Mouse (Mus musculus): ENCODE measurements around the gene Cdk2. TPM values are rescaled to one million over a fixed set of nuclear protein-coding genes. Genes with fewer than 3 reads are reported as not detected.
A peak's percentile ranks its signal among the peaks of the same experiment; 100 is the strongest.

The Cdk2 gene
- polyA plus RNA-seq, 1 experiment from 2014 or later = 105 TPM

- Histone ChIP-seq H3K9me3 (replicated peaks) (no peaks in the 10 kb centered on the region), H3K27ac (replicated peaks) (no peak overlapping the region), H3K4me3 (replicated peaks) (no peak overlapping the region), H3K4me1 (peaks cover 30% of the 10 kb centered on the region), H3K4me2 (replicated peaks) (no peak overlapping the region), H3K36me3 (peaks cover 49% of the 10 kb centered on the region), H3K27me3 (no peaks in the 10 kb centered on the region), H3K9ac (no peak overlapping the region)
- no peak for ATAC-seq (ENCODE audit: insufficient number of reproducible peaks, low FRiP score, low TSS enrichment, low read depth)
- WGBS = 82% methylated on average over 6 of the region's 6 CpGs
Measured at GRCm38 (mm10) chr10:128702328-128703007, 2.4 kb downstream of the Cdk2 start.

GRCm38 (mm10) chr10:128700712-128701111 is 4.1 kb downstream of the Cdk2 start:
- no peak overlapping the region for H3K4me3 ChIP-seq (replicated peaks)
- WGBS = 78% methylated on average over 5 of the region's 5 CpGs
- no peak overlapping the region for H3K27ac ChIP-seq (replicated peaks)

DNA sequence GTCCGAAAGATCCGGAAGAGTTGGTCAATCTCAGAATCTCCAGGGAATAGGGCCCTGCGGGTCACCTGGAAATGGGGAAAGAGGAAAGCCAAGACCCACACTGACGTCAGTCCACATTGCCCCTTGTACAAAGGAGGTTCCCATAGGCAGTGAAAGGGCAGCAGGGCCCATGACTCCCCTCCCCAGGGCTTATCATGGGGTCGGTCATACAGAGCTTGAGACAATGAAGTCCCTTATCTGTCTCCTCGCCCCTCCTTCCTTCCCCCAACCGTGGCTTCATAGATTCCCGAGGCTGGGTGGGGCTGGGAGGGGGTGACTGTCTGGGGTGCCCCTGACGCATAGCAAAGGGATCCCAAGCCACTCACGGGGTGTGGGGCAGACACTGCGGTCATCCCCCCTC is 5.2 kb downstream of the Cdk2 start:
- 68% methylated on average over 11 of the region's 11 CpGs for WGBS
- peaks cover 30% of the 10 kb centered on the region for H3K4me1 ChIP-seq
- peaks cover 50% of the 10 kb centered on the region for H3K36me3 ChIP-seq
- no peak overlapping the region for H3K9ac ChIP-seq
- no peak for ATAC-seq (ENCODE audit: insufficient number of reproducible peaks, low FRiP score, low TSS enrichment, low read depth)
- H3K27ac ChIP-seq (replicated peaks) = no peak overlapping the region
- no peak overlapping the region for H3K4me2 ChIP-seq (replicated peaks)
- no peaks in the 10 kb centered on the region for H3K27me3 ChIP-seq
- H3K4me3 ChIP-seq (replicated peaks) = no peak overlapping the region
- H3K9me3 ChIP-seq (replicated peaks) = no peaks in the 10 kb centered on the region

More at GRCm38 (mm10) chr10:128700712-128701111, 4.1 kb downstream of the Cdk2 start:
- Histone ChIP-seq H3K9me3 (replicated peaks) (no peaks in the 10 kb centered on the region), H3K27me3 (no peaks in the 10 kb centered on the region), H3K36me3 (peaks cover 50% of the 10 kb centered on the region), H3K4me2 (replicated peaks) (no peak overlapping the region), H3K9ac (no peak overlapping the region), H3K4me1 (peaks cover 29% of the 10 kb centered on the region)
- no peak for ATAC-seq (ENCODE audit: insufficient number of reproducible peaks, low FRiP score, low TSS enrichment, low read depth)

- no peaks in the 10 kb centered on the region for H3K9me3 ChIP-seq (replicated peaks)
- H3K27me3 ChIP-seq = no peaks in the 10 kb centered on the region
- H3K36me3 ChIP-seq = peaks cover 50% of the 10 kb centered on the region
- no peak overlapping the region for H3K4me2 ChIP-seq (replicated peaks)
- no peak overlapping the region for H3K9ac ChIP-seq
- no peak overlapping the region for H3K27ac ChIP-seq (replicated peaks)
- H3K4me1 ChIP-seq = peaks cover 31% of the 10 kb centered on the region
- H3K4me3 ChIP-seq (replicated peaks) = no peak overlapping the region
- WGBS = 81% methylated on average over 5 of the region's 5 CpGs
- no peak for ATAC-seq (ENCODE audit: insufficient number of reproducible peaks, low FRiP score, low TSS enrichment, low read depth)
Measured at GRCm38 (mm10) chr10:128699006-128699405, 5.8 kb downstream of the Cdk2 start.

- Histone ChIP-seq H3K4me1 (peaks cover 13% of the 10 kb centered on the region; the same call in 1 of the 2 replicates), H3K27ac (replicated peaks) (peak overlapping the region; percentile 82), H3K36me3 (peaks cover 41% of the 10 kb centered on the region), H3K4me2 (replicated peaks) (peak overlapping the region; percentile 69), H3K4me3 (replicated peaks) (peak overlapping the region; percentile 95), H3K9me3 (replicated peaks) (no peaks in the 10 kb centered on the region), H3K27me3 (no peaks in the 10 kb centered on the region), H3K9ac (no peak overlapping the region)
- 79% methylated on average over 6 of the region's 6 CpGs for WGBS
- ATAC-seq (ENCODE audit: insufficient number of reproducible peaks, low FRiP score, low TSS enrichment, low read depth) = no peak
Measured at GRCm38 (mm10) chr10:128697072-128697725, 7.6 kb downstream of the Cdk2 start.

GRCm38 (mm10) chr10:128695992-128696807 is 8.6 kb downstream of the Cdk2 start, which contains the start of gene Rab5b:
TSS of gene Rab5b (minus strand) at chr10:128696264.
- peak; percentile 99 for ATAC-seq (ENCODE audit: insufficient number of reproducible peaks, low FRiP score, low TSS enrichment, low read depth)
- Histone ChIP-seq H3K9me3 (replicated peaks) (no peaks in the 10 kb centered on the region), H3K27me3 (no peaks in the 10 kb centered on the region), H3K27ac (replicated peaks) (peak within 1 kb of the TSS; percentile 98), H3K4me2 (replicated peaks) (peak within 1 kb of the TSS; percentile 69), H3K4me1 (peaks cover 12% of the 10 kb centered on the region; the same call in 1 of the 2 replicates), H3K4me3 (replicated peaks) (peak within 1 kb of the TSS; percentile 95), H3K9ac (peak within 1 kb of the TSS; percentile 86), H3K36me3 (peaks cover 34% of the 10 kb centered on the region)
- WGBS = 1% methylated on average over 40 of the region's 40 CpGs

GRCm38 (mm10) chr10:128695411-128695991 is 9.3 kb downstream of the Cdk2 start:
- WGBS = under 1% methylated on average over 22 of the region's 22 CpGs

DNA sequence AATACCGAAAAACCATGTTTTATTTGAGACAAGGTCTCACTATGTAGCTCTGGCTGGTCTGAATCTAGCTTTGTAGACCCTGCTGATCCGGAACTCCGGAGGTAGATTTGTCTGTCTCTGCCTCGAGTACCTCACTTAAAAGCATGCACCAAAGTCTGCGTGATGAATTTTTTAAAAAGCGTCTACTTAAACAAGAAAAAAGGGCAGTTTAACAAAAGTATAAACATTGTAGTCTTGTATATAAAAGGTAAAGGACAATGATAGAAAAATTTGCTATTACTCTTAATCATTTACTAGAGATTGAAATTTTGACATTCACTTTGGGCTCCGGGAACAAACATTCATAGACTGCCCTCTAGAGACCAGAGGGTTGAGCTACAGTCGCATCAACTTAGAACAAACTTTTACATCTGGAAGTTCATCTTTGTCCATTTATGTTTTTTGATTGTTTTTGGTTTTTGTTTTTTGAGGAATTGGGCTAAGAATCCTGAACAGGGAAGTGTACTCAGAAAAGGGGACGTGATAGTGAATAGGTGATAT is 30.3 kb downstream of the Cdk2 start:
- Histone ChIP-seq H3K9ac (peak overlapping the region; percentile 37; the same call in 1 of the 2 replicates), H3K4me2 (replicated peaks) (peak overlapping the region; percentile 81), H3K27ac (replicated peaks) (peak overlapping the region; percentile 58), H3K9me3 (replicated peaks) (no peaks in the 10 kb centered on the region), H3K4me3 (replicated peaks) (peak overlapping the region; percentile 64), H3K4me1 (peaks cover 11% of the 10 kb centered on the region), H3K27me3 (no peaks in the 10 kb centered on the region), H3K36me3 (peaks cover 19% of the 10 kb centered on the region)
- under 1% methylated on average over 9 of the region's 9 CpGs for WGBS
- ATAC-seq (ENCODE audit: insufficient number of reproducible peaks, low FRiP score, low TSS enrichment, low read depth) = no peak

More at GRCm38 (mm10) chr10:128695411-128695991, 9.3 kb downstream of the Cdk2 start:
- Histone ChIP-seq H3K4me3 (replicated peaks) (peak overlapping the region; percentile 95), H3K9me3 (replicated peaks) (no peaks in the 10 kb centered on the region), H3K27ac (replicated peaks) (peak overlapping the region; percentile 98), H3K36me3 (peaks cover 27% of the 10 kb centered on the region), H3K4me1 (peaks cover 12% of the 10 kb centered on the region; the same call in 1 of the 2 replicates), H3K27me3 (no peaks in the 10 kb centered on the region), H3K9ac (peak overlapping the region; percentile 86), H3K4me2 (replicated peaks) (peak overlapping the region; percentile 57)
- ATAC-seq (ENCODE audit: insufficient number of reproducible peaks, low FRiP score, low TSS enrichment, low read depth) = no peak

DNA sequence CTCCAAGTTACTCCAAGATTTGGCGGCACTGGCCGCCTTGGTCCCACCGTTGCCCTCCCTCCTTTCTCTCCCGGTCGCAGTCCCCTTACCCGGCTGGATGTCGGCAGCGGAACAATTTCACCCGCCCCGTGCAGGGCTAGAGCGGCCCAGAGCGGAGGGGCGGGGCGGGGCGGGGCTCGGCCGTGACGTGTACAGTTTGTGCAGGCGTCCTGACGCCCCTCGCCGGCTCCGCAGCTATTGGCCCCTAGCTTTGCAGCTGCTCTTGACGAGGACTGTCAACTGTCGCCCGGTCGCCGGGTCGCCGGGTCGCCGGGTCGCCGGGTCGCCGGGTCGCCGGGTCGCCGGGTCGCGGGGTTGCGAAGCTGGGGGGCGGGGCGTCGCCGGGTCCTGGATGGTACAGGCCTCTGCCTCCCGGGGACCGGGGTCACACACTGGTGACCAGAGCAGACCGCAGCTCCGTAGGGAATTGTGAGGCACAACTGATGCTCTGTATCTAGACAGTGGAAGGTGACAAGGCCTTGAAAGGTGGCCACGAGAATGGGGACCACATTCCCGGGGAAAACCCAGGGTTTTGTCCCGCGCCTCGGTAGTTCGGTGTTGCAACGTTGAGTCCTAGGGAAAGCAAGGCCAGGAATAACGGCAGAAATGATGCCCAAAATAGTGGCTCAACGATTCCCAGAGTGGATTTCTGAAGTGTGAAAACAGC is 30.9 kb downstream of the Cdk2 start, which contains the start of gene Suox:
Gene Suox (minus strand): TSS at position 311 of the 706 bp plus-strand sequence.
- Histone ChIP-seq H3K4me1 (peaks cover 11% of the 10 kb centered on the region), H3K4me3 (replicated peaks) (peak within 1 kb of the TSS; percentile 64), H3K9ac (peak within 1 kb of the TSS; percentile 37), H3K27me3 (no peaks in the 10 kb centered on the region), H3K36me3 (peaks cover 14% of the 10 kb centered on the region; the same call in 1 of the 2 replicates), H3K9me3 (replicated peaks) (no peaks in the 10 kb centered on the region), H3K4me2 (replicated peaks) (peak within 1 kb of the TSS; percentile 81), H3K27ac (replicated peaks) (peak within 1 kb of the TSS; percentile 58)
- WGBS = 1% methylated on average over 60 of the region's 60 CpGs
- peak; percentile 93 for ATAC-seq (ENCODE audit: insufficient number of reproducible peaks, low FRiP score, low TSS enrichment, low read depth)

DNA sequence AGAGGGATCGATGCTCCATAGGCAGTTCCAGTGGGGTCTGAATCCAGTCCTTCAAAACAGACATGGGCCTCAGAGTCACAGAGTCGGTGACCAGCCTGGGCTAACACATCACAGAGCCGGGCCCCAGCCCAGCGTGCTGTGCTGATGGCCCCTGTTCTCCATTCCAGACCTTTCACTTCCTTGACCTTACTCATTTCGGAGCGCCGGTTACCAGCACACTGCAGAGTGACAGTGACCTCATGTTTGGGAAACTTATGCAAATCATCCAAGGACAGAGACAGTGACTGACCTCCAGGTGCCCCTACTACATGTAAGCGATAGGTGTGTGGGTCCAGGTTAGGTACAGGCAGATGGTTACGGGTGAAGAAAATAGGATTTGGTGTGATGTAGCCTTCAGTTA is 33.7 kb downstream of the Cdk2 start:
- Histone ChIP-seq H3K4me1 (peaks cover 16% of the 10 kb centered on the region), H3K4me2 (replicated peaks) (no peak overlapping the region), H3K4me3 (replicated peaks) (no peak overlapping the region), H3K27ac (replicated peaks) (no peak overlapping the region), H3K27me3 (no peaks in the 10 kb centered on the region), H3K9me3 (replicated peaks) (no peaks in the 10 kb centered on the region), H3K36me3 (peaks cover 14% of the 10 kb centered on the region; the same call in 1 of the 2 replicates), H3K9ac (no peak overlapping the region)
- no peak for ATAC-seq (ENCODE audit: insufficient number of reproducible peaks, low FRiP score, low TSS enrichment, low read depth)
- WGBS = 91% methylated on average over 9 of the region's 9 CpGs

All from embryonic facial prominence, embryonic 15.5 days (tissue).